Mouse (Mus musculus) lung, embryonic 15.5 days (tissue): Measurements from ENCODE around the gene Draxin. TPM values are rescaled to one million over a fixed set of nuclear protein-coding genes. Genes with fewer than 3 reads are reported as not detected.

Experiments
- ATAC-seq: fragments of 200-750 bp; cut with Nextera tagmentation; 2 replicates; pipeline ENCODE4 v1.8.0; 2017; ENCODE audit warnings: moderate number of reproducible peaks, borderline replicate concordance; ENCODE audit not compliant: low FRiP score, low TSS enrichment; ENCODE audit errors: extremely low read depth
- H3K27ac ChIP-seq: fragments of 300-500 bp; sonication (generic); 2 replicates; pipeline ENCODE4 v1.5.1; 2015; ENCODE audit warnings: moderate library complexity, mild to moderate bottlenecking, inconsistent platforms
- H3K27me3 ChIP-seq: fragments of 300-500 bp; sonication (generic); 2 replicates; pipeline ENCODE4 v1.6.1; 2015; ENCODE audit warnings: inconsistent platforms
- H3K36me3 ChIP-seq: fragments of 300-500 bp; sonication (generic); 2 replicates; pipeline ENCODE4 v1.6.1; 2015; ENCODE audit warnings: inconsistent platforms
- H3K4me1 ChIP-seq: fragments of 300-500 bp; sonication (generic); 2 replicates; pipeline ENCODE4 v1.6.1; 2015; ENCODE audit warnings: inconsistent platforms
- H3K4me2 ChIP-seq: fragments of 300-500 bp; sonication (generic); 2 replicates; pipeline ENCODE4 v1.6.1; 2015; ENCODE audit warnings: inconsistent platforms, mild to moderate bottlenecking, moderate library complexity
- H3K4me3 ChIP-seq: fragments of 300-500 bp; sonication (generic); 2 replicates; pipeline ENCODE4 v1.5.1; 2015; ENCODE audit warnings: mild to moderate bottlenecking, inconsistent platforms
- H3K9ac ChIP-seq: fragments of 300-500 bp; sonication (generic); 2 replicates; pipeline ENCODE4 v1.6.1; 2015; ENCODE audit warnings: inconsistent platforms
- H3K9me3 ChIP-seq: fragments of 300-500 bp; sonication (generic); 2 replicates; pipeline ENCODE4 v1.6.1; 2016; ENCODE audit warnings: inconsistent platforms
- WGBS: fragments of 180-500 bp; shearing (Covaris S2); methylation state at CpG from one replicate; pipeline ENCODE4 v1.1.7; 2015; 5-methylcytosine and 5-hydroxymethylcytosine counted together
- polyA plus RNA-seq: library from polyadenylated mRNA; unstranded; fragments of >200 nt; fragmentation: Nextera tagmentation; extraction: Ambion mirVana; gene quantifications from 2 replicates; pipeline ENCODE4 v1.2.1, GENCODE M21; 2015

Gene Draxin
- polyA plus RNA-seq, 1 experiment from 2014 or later, result 0.07 TPM

DNA sequence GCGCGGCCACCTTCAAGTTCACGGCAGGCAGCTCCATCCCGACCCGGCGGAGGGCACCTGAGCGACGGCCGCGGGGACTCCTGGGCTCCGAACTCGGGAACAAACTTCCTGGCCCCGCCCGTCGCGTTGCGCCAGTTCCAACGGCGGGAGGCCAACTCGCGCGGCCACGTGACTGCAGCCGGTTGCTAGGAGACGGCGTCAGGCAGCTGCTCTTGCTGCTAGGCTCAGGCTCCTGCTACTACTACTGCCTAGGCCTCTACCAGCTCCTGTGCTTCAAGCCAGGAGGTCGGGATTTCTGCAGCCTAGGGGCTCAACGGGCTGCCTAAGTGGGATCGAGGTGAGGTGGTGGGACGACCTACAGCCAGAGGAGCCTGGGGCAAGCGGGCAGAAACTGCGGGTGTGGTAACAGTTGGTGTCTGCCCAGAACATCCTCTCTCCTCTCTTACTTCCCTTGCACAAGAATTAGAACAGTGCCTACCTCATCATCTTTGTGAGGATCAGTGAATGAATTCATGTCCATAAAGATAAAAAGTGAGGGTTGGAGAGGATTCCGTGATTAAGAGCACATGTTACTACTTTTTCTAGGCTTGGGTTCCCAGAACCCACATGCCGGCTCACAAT is 42.5 kb downstream of the Draxin start, which contains the start of gene Agtrap:
Agtrap (minus strand) TSS at position 125 of the 621 bp plus-strand sequence.
- Histone ChIP-seq H3K4me1 (peaks cover 41% of the 10 kb centered on the region), H3K9ac (peak within 1 kb of the TSS; percentile 70), H3K27ac (peak within 1 kb of the TSS; percentile 66), H3K36me3 (no peaks in the 10 kb centered on the region), H3K27me3 (no peaks in the 10 kb centered on the region), H3K4me2 (peak within 1 kb of the TSS; percentile 87), H3K4me3 (peak within 1 kb of the TSS; percentile 83), H3K9me3 (no peaks in the 10 kb centered on the region)
- ATAC-seq, result peak; percentile 90
- WGBS, result 6% methylated on average over 34 of the region's 34 CpGs

DNA sequence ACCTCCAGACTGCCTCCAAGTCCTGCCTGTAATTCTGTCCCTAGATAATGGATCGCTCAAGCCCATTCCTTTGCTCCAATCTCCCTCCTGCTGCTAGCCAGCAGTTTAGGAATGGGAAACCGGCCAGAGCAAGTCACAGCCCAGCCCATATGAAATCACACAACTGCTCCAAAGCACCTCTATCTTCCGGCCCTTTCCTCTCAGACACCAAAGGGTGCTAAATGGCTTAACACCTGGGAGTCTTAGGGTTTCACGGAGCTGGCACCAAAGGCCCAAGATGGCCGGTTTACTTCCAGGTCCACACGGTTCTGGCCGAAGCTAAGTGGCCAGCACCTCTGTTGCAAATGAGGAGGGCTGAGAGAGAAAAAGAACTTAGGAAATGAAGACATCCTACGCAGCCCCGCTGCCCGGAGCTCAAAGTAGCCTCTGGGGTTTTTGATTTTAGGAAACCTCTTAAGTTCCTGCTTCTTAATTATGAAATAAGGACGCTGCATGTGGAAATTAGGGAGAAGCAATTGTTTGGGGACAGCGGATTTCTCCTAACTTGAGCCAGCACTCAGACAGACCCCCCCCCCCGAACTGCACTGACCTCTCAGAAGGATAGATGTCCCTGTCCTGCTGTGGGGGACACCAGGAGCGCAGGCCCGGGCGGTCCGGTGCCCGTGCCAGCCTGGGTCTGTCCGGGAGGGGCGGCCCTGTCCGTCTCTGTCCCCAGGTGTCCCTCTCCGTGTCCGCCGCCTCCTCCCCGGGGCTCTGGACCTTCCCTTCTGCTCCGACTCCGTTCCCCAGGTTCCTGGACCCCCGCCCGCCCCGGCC is 43.2 kb downstream of the Draxin start:
- Histone ChIP-seq H3K27ac (peak overlapping the region; percentile 66), H3K9me3 (no peaks in the 10 kb centered on the region), H3K27me3 (no peaks in the 10 kb centered on the region), H3K4me1 (peaks cover 41% of the 10 kb centered on the region), H3K4me3 (peak overlapping the region; percentile 83), H3K4me2 (peak overlapping the region; percentile 87), H3K36me3 (no peaks in the 10 kb centered on the region), H3K9ac (peak overlapping the region; percentile 70)
- ATAC-seq, result peak; percentile 67
- 5% methylated on average over 30 of the region's 30 CpGs for WGBS

DNA sequence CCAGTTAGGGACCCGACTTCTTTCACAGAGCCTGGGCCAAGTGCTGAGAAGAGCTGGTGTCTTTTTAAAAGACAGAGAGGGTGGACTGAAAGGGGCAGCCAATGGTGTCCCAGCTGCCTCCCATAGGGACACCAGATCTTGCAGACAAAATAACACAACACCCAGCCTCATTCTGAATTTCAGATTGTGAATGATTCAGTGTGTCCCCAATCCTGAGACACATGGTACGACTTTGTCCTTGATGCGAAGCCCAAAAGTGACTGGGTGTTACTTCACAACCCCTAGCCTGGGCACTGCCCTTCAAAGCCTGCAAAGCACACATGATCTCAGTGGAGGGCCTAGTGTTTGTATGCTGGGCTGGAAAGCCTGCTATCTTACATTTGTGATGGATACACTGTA is 44.6 kb downstream of the Draxin start:
- Histone ChIP-seq H3K4me3 (no peak overlapping the region), H3K27me3 (no peaks in the 10 kb centered on the region), H3K4me2 (no peak overlapping the region), H3K36me3 (no peaks in the 10 kb centered on the region), H3K9ac (no peak overlapping the region), H3K27ac (no peak overlapping the region), H3K4me1 (peaks cover 41% of the 10 kb centered on the region), H3K9me3 (no peaks in the 10 kb centered on the region)
- no peak for ATAC-seq
- 66% methylated on average over 3 of the region's 3 CpGs for WGBS

DNA sequence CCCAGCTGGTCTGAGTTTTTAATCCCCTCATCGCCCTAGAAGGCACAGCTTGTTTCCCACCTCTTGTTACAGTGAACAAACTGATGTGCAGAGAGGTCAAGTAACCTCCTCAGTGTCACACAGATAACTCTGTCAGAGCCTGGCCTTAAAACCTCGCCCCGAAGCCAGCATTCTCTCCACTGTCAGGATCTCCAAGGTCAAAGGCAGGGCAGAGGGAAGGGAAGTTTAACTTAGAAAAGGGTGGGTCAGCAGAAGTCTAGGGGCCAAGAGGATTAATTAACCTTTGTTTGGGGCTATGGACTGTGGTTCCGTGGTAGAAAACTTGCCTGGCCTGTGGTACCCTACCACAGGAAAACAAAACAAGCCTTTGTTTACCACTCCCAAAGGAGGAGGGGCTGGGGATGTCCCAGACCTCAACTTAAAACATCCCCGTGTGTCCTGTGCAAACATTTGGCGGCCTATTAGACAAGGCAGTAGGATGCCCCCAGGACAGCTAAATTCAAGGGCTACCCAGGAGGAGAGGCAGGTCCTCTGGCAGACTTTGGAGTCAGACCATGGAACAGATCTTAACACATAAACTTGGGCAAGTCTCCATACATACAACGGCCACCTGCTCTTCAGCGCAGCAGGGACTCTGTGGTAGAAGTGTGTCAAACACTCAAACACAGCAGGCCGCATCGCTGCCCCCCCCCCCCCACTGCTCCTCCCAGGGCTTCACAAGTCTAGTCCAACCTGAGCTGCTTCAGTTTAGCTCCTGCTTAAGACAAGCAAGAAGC is 45.2 kb downstream of the Draxin start:
- Histone ChIP-seq H3K9me3 (no peaks in the 10 kb centered on the region), H3K27me3 (no peaks in the 10 kb centered on the region), H3K27ac (no peak overlapping the region), H3K4me2 (no peak overlapping the region), H3K36me3 (no peaks in the 10 kb centered on the region; the same call in 1 of the 2 replicates), H3K4me3 (no peak overlapping the region), H3K9ac (no peak overlapping the region), H3K4me1 (peaks cover 41% of the 10 kb centered on the region)
- ATAC-seq, result no peak
- 47% methylated on average over 10 of the region's 10 CpGs for WGBS

DNA sequence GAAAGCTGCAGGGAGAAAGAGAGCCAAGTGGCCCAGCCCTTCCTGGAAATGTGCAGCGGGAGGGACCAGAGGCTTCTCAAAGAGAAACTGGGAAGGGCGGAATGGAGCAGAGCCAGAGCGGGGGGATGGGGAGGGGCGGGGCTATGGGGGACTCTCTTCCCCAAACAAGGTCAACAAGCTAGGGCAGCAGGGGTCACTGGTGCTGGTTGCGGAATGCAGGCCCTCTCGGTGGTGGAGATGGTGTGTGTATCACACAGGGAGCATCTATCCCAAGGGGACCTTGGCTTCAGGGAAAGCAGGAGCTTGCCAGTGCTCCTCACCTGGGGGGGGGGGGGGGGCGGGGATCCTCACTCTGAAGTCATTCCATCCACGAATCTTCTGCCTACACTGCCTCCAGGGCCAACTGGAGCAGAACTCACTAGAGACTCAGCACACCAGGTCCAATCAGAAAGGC is 46.2 kb downstream of the Draxin start:
- no peak for ATAC-seq
- 25% methylated on average over 8 of the region's 8 CpGs for WGBS
- Histone ChIP-seq H3K4me1 (peaks cover 41% of the 10 kb centered on the region), H3K4me3 (no peak overlapping the region), H3K9ac (no peak overlapping the region), H3K9me3 (no peaks in the 10 kb centered on the region), H3K27ac (no peak overlapping the region), H3K27me3 (no peaks in the 10 kb centered on the region), H3K4me2 (no peak overlapping the region), H3K36me3 (no peaks in the 10 kb centered on the region; the same call in 1 of the 2 replicates)

DNA sequence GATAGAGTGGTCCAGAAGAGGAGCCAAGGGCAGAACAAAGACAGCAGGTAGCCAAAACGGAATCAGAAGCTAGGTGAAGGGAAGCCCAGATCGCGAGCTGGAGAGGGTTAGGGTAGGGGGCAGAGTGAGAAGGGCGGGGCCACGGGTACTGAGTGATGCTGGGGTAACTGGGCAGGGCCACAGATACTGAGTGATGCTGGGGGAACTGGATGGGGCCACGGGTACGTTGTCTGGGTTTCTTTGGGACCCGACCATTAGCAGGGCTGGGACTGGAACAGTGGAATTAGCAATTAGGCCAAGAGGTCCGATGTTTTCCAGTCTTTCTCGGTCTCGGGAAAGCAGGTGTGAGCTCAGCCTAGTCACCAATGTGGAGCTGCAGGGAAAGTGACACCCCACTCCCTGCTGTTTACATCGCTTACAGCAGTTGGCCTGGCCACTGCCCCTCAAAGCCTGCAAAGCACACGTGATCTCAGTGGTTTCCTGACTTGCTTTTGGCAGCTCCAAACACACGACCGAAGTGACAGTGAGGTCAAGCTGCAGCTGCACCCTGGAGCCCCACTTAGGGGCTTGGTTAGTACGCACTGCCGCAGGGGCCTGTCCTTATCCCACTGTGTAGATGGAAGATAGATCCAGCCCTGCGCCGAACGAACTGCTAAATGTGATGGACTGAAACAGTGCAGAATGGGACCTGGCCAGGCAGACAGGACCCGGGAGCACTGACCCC is 47.2 kb downstream of the Draxin start:
- Histone ChIP-seq H3K9me3 (no peaks in the 10 kb centered on the region), H3K4me3 (no peak overlapping the region), H3K27ac (no peak overlapping the region), H3K9ac (no peak overlapping the region), H3K4me1 (peaks cover 41% of the 10 kb centered on the region), H3K36me3 (no peaks in the 10 kb centered on the region; the same call in 1 of the 2 replicates), H3K27me3 (no peaks in the 10 kb centered on the region), H3K4me2 (no peak overlapping the region)
- ATAC-seq, result no peak
- WGBS, result 46% methylated on average over 21 of the region's 21 CpGs

DNA sequence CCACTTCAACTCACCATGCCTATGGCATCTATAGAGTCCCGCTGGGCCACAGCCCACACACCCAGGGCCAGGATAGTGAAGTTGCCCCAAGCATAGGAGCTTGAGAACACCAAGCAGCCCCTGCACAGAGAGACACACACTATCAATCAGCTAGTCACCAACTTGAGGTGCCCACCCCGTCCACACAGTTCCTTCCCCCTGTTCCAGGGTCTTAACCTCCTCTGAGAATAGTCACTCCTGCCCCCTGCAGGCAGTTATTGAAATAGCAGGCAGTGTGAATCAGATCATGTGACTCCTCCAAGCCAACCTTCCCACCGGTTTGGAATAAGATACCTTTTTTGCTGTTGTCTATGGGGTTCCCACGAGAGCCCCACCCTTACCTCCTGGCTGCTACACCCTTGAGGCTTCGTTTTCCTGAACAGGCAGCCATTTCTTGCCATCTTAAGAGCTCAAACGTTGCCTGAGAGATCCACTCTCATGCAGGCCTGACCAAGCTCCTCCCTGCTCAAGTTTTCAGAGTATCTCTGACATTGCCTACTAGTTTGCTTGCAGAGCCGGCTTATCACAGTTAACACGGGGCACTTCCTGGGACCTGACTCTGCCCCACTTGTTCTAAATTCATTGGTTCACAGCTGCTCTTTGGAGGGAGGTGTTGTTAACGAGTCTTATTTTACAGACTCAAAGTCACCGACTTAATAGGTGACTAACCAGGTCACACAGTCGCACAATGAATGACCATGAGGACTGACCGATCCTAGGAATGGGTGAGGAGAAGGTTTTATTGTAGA is 48.0 kb downstream of the Draxin start:
- no peak overlapping the region for H3K4me3 ChIP-seq
- H3K4me2 ChIP-seq, result no peak overlapping the region
- no peaks in the 10 kb centered on the region for H3K27me3 ChIP-seq
- no peaks in the 10 kb centered on the region for H3K9me3 ChIP-seq
- no peaks in the 10 kb centered on the region; the same call in 1 of the 2 replicates for H3K36me3 ChIP-seq
- H3K9ac ChIP-seq, result no peak overlapping the region
- 46% methylated on average over 12 of the region's 12 CpGs for WGBS
- H3K27ac ChIP-seq, result no peak overlapping the region
- H3K4me1 ChIP-seq, result peaks cover 37% of the 10 kb centered on the region
- ATAC-seq, result no peak

DNA sequence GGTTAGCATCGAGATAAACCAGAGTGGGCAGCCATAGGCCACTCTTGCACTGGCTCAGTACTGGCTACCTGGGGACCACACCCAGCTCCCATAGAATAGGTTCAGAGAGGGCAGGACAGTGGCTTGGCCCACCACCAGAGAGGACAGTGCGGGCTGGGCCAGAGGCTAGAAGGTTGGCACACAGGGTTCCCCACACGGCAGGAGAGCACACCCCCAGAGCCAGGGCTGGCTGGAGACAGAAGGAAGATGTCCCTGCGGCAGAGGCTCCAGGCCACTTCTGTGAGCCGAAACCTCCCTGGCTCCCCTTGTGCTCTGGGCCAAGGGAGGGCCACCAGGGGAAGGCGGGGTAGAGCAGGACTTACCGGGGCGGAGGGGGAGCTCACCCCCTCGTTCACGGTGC is 49.3 kb downstream of the Draxin start:
- H3K27me3 ChIP-seq, result no peaks in the 10 kb centered on the region
- no peak overlapping the region for H3K9ac ChIP-seq
- no peak overlapping the region for H3K27ac ChIP-seq
- H3K4me2 ChIP-seq, result no peak overlapping the region
- WGBS, result 91% methylated on average over 10 of the region's 10 CpGs
- no peak overlapping the region for H3K4me3 ChIP-seq
- ATAC-seq, result no peak
- no peaks in the 10 kb centered on the region for H3K9me3 ChIP-seq
- no peaks in the 10 kb centered on the region; the same call in 1 of the 2 replicates for H3K36me3 ChIP-seq
- H3K4me1 ChIP-seq, result peaks cover 26% of the 10 kb centered on the region

DNA sequence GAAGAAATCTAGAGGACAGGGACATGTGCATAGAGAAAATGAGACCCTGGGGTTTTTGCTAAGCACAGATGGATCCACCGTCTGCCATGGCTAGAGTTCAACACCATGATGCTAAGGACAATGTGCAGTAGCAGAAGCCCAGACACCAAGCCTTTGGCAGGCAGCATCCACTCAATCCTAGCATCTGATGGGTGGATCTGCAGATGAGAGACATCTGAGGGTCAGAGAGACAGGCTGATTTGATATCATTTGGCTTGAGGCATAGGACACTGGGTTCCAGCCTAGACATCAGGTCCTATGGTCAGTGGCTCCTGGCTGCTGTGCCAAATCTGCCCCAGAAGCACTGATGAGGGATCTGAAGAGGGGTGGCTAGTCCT is 49.9 kb downstream of the Draxin start:
- Histone ChIP-seq H3K9ac (no peak overlapping the region), H3K9me3 (no peaks in the 10 kb centered on the region), H3K4me2 (no peak overlapping the region), H3K4me1 (peaks cover 21% of the 10 kb centered on the region), H3K4me3 (no peak overlapping the region), H3K27me3 (no peaks in the 10 kb centered on the region), H3K27ac (no peak overlapping the region), H3K36me3 (no peaks in the 10 kb centered on the region; the same call in 1 of the 2 replicates)
- WGBS, result 81% methylated on average over 1 of the region's 1 CpGs
- no peak for ATAC-seq

DNA sequence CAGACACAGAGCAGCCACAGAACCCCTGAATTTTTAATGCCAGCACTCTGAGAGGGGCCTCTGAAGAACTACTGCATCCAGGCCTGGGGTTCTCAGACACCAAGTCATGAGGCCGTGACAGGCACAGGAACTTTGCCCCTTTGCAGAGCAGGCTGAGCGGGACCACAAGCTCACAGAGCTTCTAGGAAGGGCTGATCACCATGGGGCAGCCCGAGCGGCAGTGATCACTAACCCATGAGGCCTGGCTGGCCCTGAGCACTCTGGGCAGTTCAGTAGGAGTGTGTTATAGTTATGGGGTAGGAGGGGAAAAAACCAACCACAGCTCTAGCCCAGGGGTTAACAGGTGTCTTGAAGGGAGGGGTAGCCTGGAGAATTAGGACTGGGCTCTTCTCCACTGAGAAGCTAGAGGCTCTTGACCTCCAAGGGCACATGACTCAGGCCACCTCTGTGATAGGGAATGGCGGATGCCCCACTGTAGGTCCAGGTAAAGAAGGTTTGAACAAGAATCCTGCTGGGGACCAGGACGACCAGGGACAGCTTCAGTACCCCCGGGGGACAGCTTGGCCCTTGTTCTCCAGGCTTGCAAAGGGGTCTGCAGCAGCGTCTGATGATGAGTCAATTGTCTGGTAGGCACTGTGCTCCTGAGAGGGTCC is 50.4 kb downstream of the Draxin start:
- Histone ChIP-seq H3K4me3 (no peak overlapping the region), H3K9me3 (no peaks in the 10 kb centered on the region), H3K36me3 (no peaks in the 10 kb centered on the region; the same call in 1 of the 2 replicates), H3K9ac (no peak overlapping the region), H3K27me3 (no peaks in the 10 kb centered on the region), H3K4me1 (peaks cover 15% of the 10 kb centered on the region), H3K27ac (no peak overlapping the region), H3K4me2 (no peak overlapping the region)
- WGBS, result 80% methylated on average over 8 of the region's 8 CpGs
- ATAC-seq, result no peak
